Mouse (Mus musculus): Measurements from ENCODE around the gene Ate1. TPM values are rescaled to one million over a fixed set of nuclear protein-coding genes. Genes with fewer than 3 reads are reported as not detected.
"Not testable (repeated sequence)": the region's sequence is repeated elsewhere in the genome, so short reads cannot be mapped to it uniquely, and the experiment has no call there.

Gene Ate1
- polyA plus RNA-seq, 1 experiment from 2014 or later: 66.9 TPM

DNA sequence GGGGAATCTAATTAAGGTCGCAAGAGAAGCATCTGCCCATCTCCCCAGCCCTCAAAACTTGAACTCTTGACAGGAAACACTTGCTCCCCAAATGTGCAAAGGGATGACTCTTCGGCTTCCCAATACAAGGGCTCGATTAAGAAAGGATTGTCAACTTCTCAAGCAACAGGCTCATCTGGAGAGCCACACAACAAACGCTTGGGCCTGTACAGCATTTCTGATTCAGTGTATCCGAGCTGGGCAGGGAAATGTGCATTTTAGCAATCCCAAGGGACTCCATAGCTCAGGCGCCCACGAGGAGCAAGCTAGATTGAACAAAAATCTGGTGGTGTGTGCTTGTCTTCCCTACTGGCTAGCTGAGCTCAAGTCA, 26.2 kb upstream of the Ate1 start:
- H3K27ac ChIP-seq: peak overlapping the region; percentile 99
- no peak for ATAC-seq (ENCODE audit: low FRiP score)
- peak overlapping the region; percentile 89 for H3K4me3 ChIP-seq (replicated peaks)
- 7% methylated on average over 7 of the region's 7 CpGs for WGBS
- no peaks in the 10 kb centered on the region for H3K27me3 ChIP-seq
- H3K4me2 ChIP-seq: peak overlapping the region; percentile 83
- H3K36me3 ChIP-seq (replicated peaks): peaks cover 34% of the 10 kb centered on the region
- peaks cover 18% of the 10 kb centered on the region for H3K4me1 ChIP-seq
- H3K9ac ChIP-seq: peak overlapping the region; percentile 95
- no peaks in the 10 kb centered on the region for H3K9me3 ChIP-seq

GRCm38 (mm10) chr7:130545893-130546292, 25.7 kb upstream of the Ate1 start:
- 47% methylated on average over 3 of the region's 3 CpGs for WGBS
- Histone ChIP-seq H3K36me3 (replicated peaks) (peaks cover 38% of the 10 kb centered on the region), H3K4me3 (replicated peaks) (peak overlapping the region; percentile 89), H3K27ac (peak overlapping the region; percentile 99), H3K9me3 (no peaks in the 10 kb centered on the region), H3K27me3 (no peaks in the 10 kb centered on the region), H3K4me1 (peaks cover 18% of the 10 kb centered on the region), H3K4me2 (peak overlapping the region; percentile 83), H3K9ac (peak overlapping the region; percentile 95)
- no peak for ATAC-seq (ENCODE audit: low FRiP score)

DNA sequence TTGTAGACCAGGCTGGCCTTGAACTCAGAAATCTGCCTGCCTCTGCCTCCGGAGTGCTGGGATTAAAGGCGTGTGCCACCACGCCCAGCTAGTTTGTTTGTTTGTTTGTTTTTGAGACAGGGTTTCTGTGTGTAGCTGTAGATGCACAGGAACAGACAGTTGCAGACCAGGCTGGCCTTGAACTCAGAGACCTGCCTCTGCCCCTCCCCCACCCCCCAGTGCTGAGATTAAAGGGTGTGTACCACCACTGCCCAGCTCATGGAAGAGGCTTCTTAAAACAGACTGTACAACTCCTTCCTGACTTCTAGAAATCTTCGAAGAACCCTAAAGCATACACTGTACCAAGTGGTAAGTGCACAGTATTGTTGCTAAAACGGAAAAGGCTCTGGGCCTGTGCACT, 25.2 kb upstream of the Ate1 start:
- no peaks in the 10 kb centered on the region for H3K27me3 ChIP-seq
- peak overlapping the region; percentile 89; the same call in 1 of the 2 replicates for H3K4me3 ChIP-seq (replicated peaks)
- H3K36me3 ChIP-seq (replicated peaks): peaks cover 41% of the 10 kb centered on the region
- H3K4me2 ChIP-seq: peak overlapping the region; percentile 83
- no peak for ATAC-seq (ENCODE audit: low FRiP score)
- H3K9me3 ChIP-seq: no peaks in the 10 kb centered on the region
- H3K27ac ChIP-seq: no peak overlapping the region
- WGBS: 91% methylated on average over 5 of the region's 5 CpGs
- H3K9ac ChIP-seq: no peak overlapping the region
- H3K4me1 ChIP-seq: peaks cover 18% of the 10 kb centered on the region

DNA sequence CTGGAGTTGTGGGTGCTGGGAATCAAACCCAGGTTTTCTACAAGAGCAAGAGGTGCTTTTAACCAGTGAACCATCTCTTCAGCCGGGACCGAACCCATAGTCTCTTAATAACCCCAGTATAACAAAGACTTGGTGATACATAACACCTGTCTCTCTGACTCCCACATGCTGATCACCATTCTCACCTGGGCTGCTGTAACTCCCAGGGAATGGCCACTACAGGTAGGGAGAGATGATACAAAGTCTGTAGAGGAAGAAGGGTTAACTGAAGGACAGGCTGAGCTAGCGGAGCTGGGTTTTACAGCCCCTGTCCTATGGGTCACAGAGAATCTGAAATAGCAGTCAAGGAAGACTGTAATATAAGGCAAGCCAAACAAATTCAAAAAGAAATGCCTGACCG, 23.0 kb upstream of the Ate1 start:
- Histone ChIP-seq H3K27me3 (no peaks in the 10 kb centered on the region), H3K27ac (no peak overlapping the region), H3K4me2 (no peak overlapping the region), H3K4me3 (replicated peaks) (no peak overlapping the region), H3K4me1 (peaks cover 18% of the 10 kb centered on the region), H3K36me3 (replicated peaks) (peaks cover 63% of the 10 kb centered on the region), H3K9ac (no peak overlapping the region), H3K9me3 (no peaks in the 10 kb centered on the region)
- 98% methylated on average over 4 of the region's 4 CpGs for WGBS
- ATAC-seq (ENCODE audit: low FRiP score): no peak

GRCm38 (mm10) chr7:130540176-130540575, 20.0 kb upstream of the Ate1 start:
- H3K9ac ChIP-seq: no peak overlapping the region
- ATAC-seq (ENCODE audit: low FRiP score): no peak
- H3K4me3 ChIP-seq (replicated peaks): no peak overlapping the region
- H3K27me3 ChIP-seq: no peaks in the 10 kb centered on the region
- H3K27ac ChIP-seq: no peak overlapping the region
- H3K4me2 ChIP-seq: no peak overlapping the region
- no peaks in the 10 kb centered on the region for H3K9me3 ChIP-seq
- peaks cover 90% of the 10 kb centered on the region for H3K36me3 ChIP-seq (replicated peaks)
- H3K4me1 ChIP-seq: peaks cover 5% of the 10 kb centered on the region; the same call in 1 of the 2 replicates
- 89% methylated on average over 7 of the region's 7 CpGs for WGBS

DNA sequence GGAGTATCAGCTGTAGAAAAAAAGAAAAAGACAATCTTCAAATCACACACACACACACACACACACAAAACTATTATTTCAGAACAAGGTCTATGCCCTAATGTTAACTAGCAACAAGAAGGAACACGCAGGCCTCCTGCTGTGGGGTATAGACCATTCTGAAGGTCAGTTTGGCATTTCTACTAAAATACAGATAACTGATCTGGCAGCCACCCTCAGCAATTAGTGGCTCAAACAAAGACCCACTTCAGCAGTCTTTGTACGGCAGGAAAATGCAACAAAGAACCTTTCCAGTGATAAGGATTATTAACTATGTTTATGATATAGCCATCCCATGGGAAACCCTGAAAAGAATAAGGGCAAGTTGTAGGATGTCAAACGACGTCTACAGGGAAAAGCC, 16.9 kb upstream of the Ate1 start:
- no peak overlapping the region for H3K4me3 ChIP-seq (replicated peaks)
- H3K9ac ChIP-seq: no peak overlapping the region
- H3K36me3 ChIP-seq (replicated peaks): peaks cover 78% of the 10 kb centered on the region
- no peaks in the 10 kb centered on the region for H3K27me3 ChIP-seq
- WGBS: 85% methylated on average over 4 of the region's 4 CpGs
- H3K4me1 ChIP-seq: no peaks in the 10 kb centered on the region
- no peaks in the 10 kb centered on the region for H3K9me3 ChIP-seq
- no peak for ATAC-seq (ENCODE audit: low FRiP score)
- H3K4me2 ChIP-seq: no peak overlapping the region
- H3K27ac ChIP-seq: no peak overlapping the region

DNA sequence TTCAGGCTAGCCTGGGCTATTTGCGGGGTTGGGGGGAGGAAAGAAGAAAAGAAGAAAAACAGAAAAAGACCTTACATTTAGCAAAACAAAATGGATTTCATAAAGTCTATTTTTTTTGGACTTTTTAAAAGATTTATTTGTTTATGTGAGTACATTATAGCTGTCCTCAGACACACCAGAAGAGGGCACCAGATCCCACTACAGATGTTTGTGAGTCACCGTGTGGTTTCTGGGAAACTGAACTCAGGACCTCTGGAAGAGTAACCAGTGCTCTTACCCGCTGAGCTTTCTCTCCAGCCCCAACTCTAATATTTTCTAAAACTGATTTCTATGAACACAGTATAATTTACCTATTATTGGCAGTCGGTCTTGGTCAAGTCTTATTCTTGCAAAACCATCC, 15.0 kb upstream of the Ate1 start:
- Histone ChIP-seq H3K4me1 (no peaks in the 10 kb centered on the region), H3K36me3 (replicated peaks) (peaks cover 74% of the 10 kb centered on the region), H3K9ac (no peak overlapping the region), H3K27me3 (no peaks in the 10 kb centered on the region), H3K4me3 (replicated peaks) (no peak overlapping the region), H3K4me2 (no peak overlapping the region), H3K27ac (no peak overlapping the region), H3K9me3 (no peaks in the 10 kb centered on the region)
- 89% methylated on average over 4 of the region's 4 CpGs for WGBS
- ATAC-seq (ENCODE audit: low FRiP score): no peak

DNA sequence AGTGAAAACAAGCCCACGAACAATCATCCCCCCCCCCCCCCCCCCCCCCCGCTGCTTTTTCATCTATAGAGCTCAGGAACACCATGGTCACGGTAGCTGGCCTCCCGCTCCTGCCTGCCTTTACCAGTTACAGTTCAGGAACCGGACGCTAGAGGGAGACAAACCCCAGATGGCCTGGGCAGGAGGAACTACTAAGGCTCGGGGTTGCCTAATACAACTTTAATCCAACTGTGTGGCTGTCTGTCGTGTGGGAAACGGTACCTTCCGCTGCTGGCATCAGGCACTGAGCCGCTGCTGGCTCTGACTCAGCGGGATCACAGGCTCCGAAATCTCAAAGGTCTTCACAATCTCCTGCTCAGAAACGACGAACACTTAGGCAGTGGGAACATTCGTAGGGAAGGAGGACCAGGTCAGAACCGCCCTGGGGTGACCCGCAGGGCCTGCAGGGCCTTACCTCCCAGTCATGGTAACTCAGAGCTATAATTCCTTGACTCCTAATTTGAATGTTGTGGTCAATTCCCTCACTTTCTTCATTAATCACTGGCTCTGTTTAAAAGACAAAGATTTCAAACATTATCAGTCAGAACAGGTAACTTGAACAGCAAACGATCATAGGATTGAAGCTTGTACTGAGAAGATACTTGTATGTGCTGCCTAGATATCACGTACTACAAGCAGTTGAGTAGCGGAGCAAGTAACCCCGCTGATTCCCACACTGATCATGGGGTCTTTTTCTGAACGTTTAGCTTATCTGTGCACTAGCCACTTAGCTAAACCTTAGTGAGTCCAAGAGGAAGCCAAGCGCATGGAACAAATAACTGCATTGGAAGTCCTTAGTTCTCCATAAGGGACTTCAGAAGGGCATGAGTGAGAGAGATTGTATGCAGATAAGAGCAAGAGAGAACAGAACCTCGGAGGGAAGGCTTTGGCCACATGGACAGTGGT, 13.4 kb upstream of the Ate1 start:
- H3K9ac ChIP-seq: no peak overlapping the region
- peak; percentile 55 for ATAC-seq (ENCODE audit: low FRiP score)
- WGBS: 53% methylated on average over 23 of the region's 25 CpGs
- peaks cover 58% of the 10 kb centered on the region for H3K36me3 ChIP-seq (replicated peaks)
- H3K4me1 ChIP-seq: no peaks in the 10 kb centered on the region
- no peaks in the 10 kb centered on the region for H3K9me3 ChIP-seq
- no peaks in the 10 kb centered on the region for H3K27me3 ChIP-seq
- H3K27ac ChIP-seq: 0 out of 2 replicates have a peak overlapping the region, but pooled peaks have one; percentile 36
- no peak overlapping the region for H3K4me3 ChIP-seq (replicated peaks)
- no peak overlapping the region for H3K4me2 ChIP-seq

DNA sequence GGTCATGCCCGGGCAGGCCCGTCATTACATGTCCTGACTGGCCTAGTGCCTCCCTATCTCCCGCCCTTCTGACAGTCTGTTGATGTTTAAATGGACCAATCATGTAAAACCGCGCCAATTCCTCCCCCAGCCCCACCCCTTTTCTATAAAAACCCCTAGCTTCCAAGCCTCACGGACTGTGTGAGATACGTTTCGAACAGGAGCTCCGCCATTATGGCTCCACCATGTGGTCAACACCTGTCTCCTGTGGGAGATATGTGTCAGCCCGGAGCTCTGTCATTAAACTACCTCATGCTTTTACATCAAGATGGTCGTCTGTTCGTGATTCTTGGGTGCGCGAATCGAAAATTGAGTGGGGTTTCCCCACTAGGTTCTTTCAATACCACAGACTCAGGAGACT, 11.0 kb upstream of the Ate1 start:
- H3K9me3 ChIP-seq; H3K4me1 ChIP-seq; H3K27me3 ChIP-seq; ATAC-seq (ENCODE audit: low FRiP score); H3K4me3 ChIP-seq (replicated peaks); H3K4me2 ChIP-seq; H3K9ac ChIP-seq; H3K27ac ChIP-seq: not testable (repeated sequence)
- whole genome bisulfite sequencing: 96% methylated on average over 15 of the region's 15 CpGs
- peaks cover 39% of the 10 kb centered on the region for H3K36me3 ChIP-seq (replicated peaks)

DNA sequence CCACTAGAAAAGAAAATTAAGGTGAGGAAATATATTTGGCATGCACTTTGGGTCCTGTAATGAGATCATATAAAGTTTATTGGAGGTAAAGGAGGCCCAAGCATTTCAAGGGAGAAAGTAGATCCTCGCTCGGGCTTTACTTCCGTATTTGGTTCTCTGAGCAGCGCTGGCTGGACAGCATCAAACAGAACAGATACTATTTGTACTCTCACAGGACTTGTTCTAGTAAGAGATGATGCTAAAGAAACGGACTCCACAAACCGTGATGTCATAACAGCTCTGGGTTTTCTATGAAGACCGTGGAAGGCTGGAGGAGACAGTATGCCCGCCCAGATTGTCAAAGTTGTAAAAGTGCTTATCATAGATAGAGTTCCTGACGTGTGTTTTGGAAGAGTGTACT, 7.1 kb upstream of the Ate1 start:
- H3K4me2 ChIP-seq: no peak overlapping the region
- H3K4me3 ChIP-seq (replicated peaks): no peak overlapping the region
- H3K9me3 ChIP-seq: no peaks in the 10 kb centered on the region
- no peaks in the 10 kb centered on the region for H3K4me1 ChIP-seq
- no peak overlapping the region for H3K27ac ChIP-seq
- WGBS: 86% methylated on average over 9 of the region's 9 CpGs
- H3K9ac ChIP-seq: no peak overlapping the region
- H3K27me3 ChIP-seq: no peaks in the 10 kb centered on the region
- H3K36me3 ChIP-seq (replicated peaks): peaks cover 19% of the 10 kb centered on the region
- no peak for ATAC-seq (ENCODE audit: low FRiP score)

GRCm38 (mm10) chr7:130523451-130523850, 3.3 kb upstream of the Ate1 start:
- 95% methylated on average over 8 of the region's 8 CpGs for WGBS
- no peak for ATAC-seq (ENCODE audit: low FRiP score)
- peaks cover 10% of the 10 kb centered on the region for H3K4me1 ChIP-seq
- H3K4me2 ChIP-seq: no peak overlapping the region
- no peak overlapping the region for H3K4me3 ChIP-seq (replicated peaks)
- no peaks in the 10 kb centered on the region for H3K27me3 ChIP-seq
- 0 out of 2 replicates have a peak, but pooled peaks cover 6% of the 10 kb centered on the region for H3K36me3 ChIP-seq (replicated peaks)
- no peaks in the 10 kb centered on the region for H3K9me3 ChIP-seq
- no peak overlapping the region for H3K9ac ChIP-seq
- H3K27ac ChIP-seq: no peak overlapping the region

- no peak overlapping the region for H3K9ac ChIP-seq
- H3K27ac ChIP-seq: no peak overlapping the region
- 0 out of 2 replicates have a peak, but pooled peaks cover 3% of the 10 kb centered on the region for H3K36me3 ChIP-seq (replicated peaks)
- no peaks in the 10 kb centered on the region for H3K27me3 ChIP-seq
- H3K9me3 ChIP-seq: no peaks in the 10 kb centered on the region
- no peak for ATAC-seq (ENCODE audit: low FRiP score)
- H3K4me3 ChIP-seq (replicated peaks): no peak overlapping the region
- peaks cover 22% of the 10 kb centered on the region for H3K4me1 ChIP-seq
- no peak overlapping the region for H3K4me2 ChIP-seq
- 92% methylated on average over 14 of the region's 14 CpGs for WGBS
Observed at GRCm38 (mm10) chr7:130520812-130521422, 748 bp upstream of the Ate1 start.
